Mouse (Mus musculus) kidney, adult 2 months (tissue): ENCODE results near the gene Nfatc2. TPM values are rescaled to one million over a fixed set of nuclear protein-coding genes. Genes with fewer than 3 reads are reported as not detected.

Experiments
- DNase-seq: peaks from one replicate; pipeline ENCODE4 v3.0.0; 2021
- H3K27ac ChIP-seq: fragments of 200-500 bp; 2 replicates; pipeline ENCODE4 v1.5.1; 2012; ENCODE audit warnings: low read depth, low read length, control low read depth, inconsistent platforms; ENCODE audit not compliant: insufficient read depth
- H3K27me3 ChIP-seq: fragments of 200-500 bp; replicated peaks from 2 replicates; pipeline ENCODE4 v1.6.1; 2012; ENCODE audit warnings: mild to moderate bottlenecking, moderate library complexity, low read length, inconsistent platforms; ENCODE audit not compliant: control insufficient read depth, insufficient read depth
- H3K36me3 ChIP-seq: fragments of 200-500 bp; 2 replicates; pipeline ENCODE4 v1.6.1; 2012; ENCODE audit warnings: mild to moderate bottlenecking, moderate library complexity, low read length, inconsistent platforms; ENCODE audit not compliant: control insufficient read depth, insufficient read depth
- H3K4me1 ChIP-seq: fragments of 200-500 bp; 2 replicates; pipeline ENCODE4 v1.6.1; 2011; ENCODE audit warnings: low read length; ENCODE audit not compliant: control insufficient read depth, insufficient read depth
- H3K4me3 ChIP-seq: fragments of 200-500 bp; 2 replicates; pipeline ENCODE4 v1.5.1; 2011; ENCODE audit warnings: mild to moderate bottlenecking, low read depth, low read length, control low read depth; ENCODE audit not compliant: insufficient read depth
- CTCF ChIP-seq: fragments of 200-500 bp; conservative IDR thresholded peaks from 2 replicates; pipeline ENCODE4 v1.5.1; 2011; ENCODE audit warnings: low read depth, mild to moderate bottlenecking, control low read depth, low read length, moderate library complexity, mixed read lengths; ENCODE audit not compliant: insufficient read depth, insufficient read length
- POLR2A ChIP-seq: fragments of 200-500 bp; IDR thresholded peaks from one replicate; pipeline ENCODE4 v1.6.1; 2011; ENCODE audit warnings: low read depth, low read length, control low read depth
- WGBS: fragments of 180-500 bp; shearing (Covaris S2); methylation state at CpG from one replicate; pipeline ENCODE4 v1.1.7; 2018; 5-methylcytosine and 5-hydroxymethylcytosine counted together
- polyA plus RNA-seq: library from polyadenylated mRNA; depleted of rRNA; stranded (reverse); fragments of >200 nt; gene quantifications from 2 replicates; pipeline ENCODE4 v1.2.3, GENCODE M21; 2012

The Nfatc2 gene
- polyA plus RNA-seq, 1 experiment = 3.4 TPM

DNA sequence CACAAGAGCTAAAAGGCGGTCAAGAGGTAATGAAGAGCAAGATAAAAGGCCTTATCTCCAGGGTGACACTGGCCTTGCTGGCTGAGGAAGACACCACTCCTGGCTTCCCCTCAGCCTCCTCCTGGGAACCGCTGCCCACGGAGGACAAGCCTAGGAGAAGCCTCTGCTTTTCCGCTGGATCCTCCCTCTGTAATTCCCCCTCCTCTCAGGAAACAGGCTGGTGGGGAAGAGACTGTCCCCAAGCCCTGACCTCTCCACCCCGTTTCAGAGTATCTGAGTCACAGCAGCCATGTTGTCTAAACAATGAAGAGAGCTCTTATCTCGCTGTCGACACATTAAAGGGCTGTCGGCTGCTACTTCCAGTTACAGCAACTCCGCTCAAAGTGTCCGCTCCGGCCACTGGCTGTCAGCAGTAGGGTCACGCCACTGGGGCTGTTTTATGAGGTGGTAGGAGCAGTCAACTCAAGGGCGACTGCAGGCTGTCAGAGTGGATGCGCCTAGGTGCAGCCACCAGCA is 31.9 kb upstream of the Nfatc2 start:
- DNase-seq = no peak
- Histone ChIP-seq H3K4me1 (no peaks in the 10 kb centered on the region), H3K36me3 (no peaks in the 10 kb centered on the region), H3K27ac (no peak overlapping the region), H3K4me3 (no peak overlapping the region), H3K27me3 (no peaks in the 10 kb centered on the region)
- TF ChIP-seq POLR2A (no peak), CTCF (no peak)
- 55% methylated on average over 14 of the region's 14 CpGs for WGBS

GRCm38 (mm10) chr2:168632543-168632942 is 31.1 kb upstream of the Nfatc2 start:
- no peaks in the 10 kb centered on the region for H3K36me3 ChIP-seq
- DNase-seq = no peak
- 89% methylated on average over 6 of the region's 6 CpGs for WGBS
- H3K4me1 ChIP-seq = no peaks in the 10 kb centered on the region
- TF ChIP-seq CTCF (no peak), POLR2A (no peak)
- no peak overlapping the region for H3K4me3 ChIP-seq
- no peaks in the 10 kb centered on the region for H3K27me3 ChIP-seq
- H3K27ac ChIP-seq = no peak overlapping the region

GRCm38 (mm10) chr2:168628787-168629186 is 27.3 kb upstream of the Nfatc2 start:
- no peaks in the 10 kb centered on the region for H3K27me3 ChIP-seq
- WGBS = 20% methylated on average over 8 of the region's 8 CpGs
- DNase-seq = peak; percentile 73
- H3K36me3 ChIP-seq = no peaks in the 10 kb centered on the region
- H3K4me1 ChIP-seq = no peaks in the 10 kb centered on the region
- no peak overlapping the region for H3K27ac ChIP-seq
- H3K4me3 ChIP-seq = no peak overlapping the region
- TF ChIP-seq CTCF = peak; percentile 88
- TF ChIP-seq POLR2A = no peak

- no peaks in the 10 kb centered on the region for H3K27me3 ChIP-seq
- no peaks in the 10 kb centered on the region for H3K36me3 ChIP-seq
- H3K27ac ChIP-seq = no peak overlapping the region
- no peak for TF ChIP-seq CTCF
- no peak for TF ChIP-seq POLR2A
- WGBS = 68% methylated on average over 20 of the region's 20 CpGs
- no peak for DNase-seq
- H3K4me3 ChIP-seq = no peak overlapping the region
- no peaks in the 10 kb centered on the region for H3K4me1 ChIP-seq
These were observed 26.6 kb upstream of the Nfatc2 start for GRCm38 (mm10) chr2:168627829-168628770.

GRCm38 (mm10) chr2:168626385-168626784 is 24.9 kb upstream of the Nfatc2 start:
- Histone ChIP-seq H3K36me3 (no peaks in the 10 kb centered on the region), H3K4me3 (no peak overlapping the region), H3K27ac (no peak overlapping the region), H3K27me3 (no peaks in the 10 kb centered on the region), H3K4me1 (no peaks in the 10 kb centered on the region)
- TF ChIP-seq CTCF (no peak), POLR2A (no peak)
- DNase-seq = no peak
- WGBS = 83% methylated on average over 9 of the region's 9 CpGs

DNA sequence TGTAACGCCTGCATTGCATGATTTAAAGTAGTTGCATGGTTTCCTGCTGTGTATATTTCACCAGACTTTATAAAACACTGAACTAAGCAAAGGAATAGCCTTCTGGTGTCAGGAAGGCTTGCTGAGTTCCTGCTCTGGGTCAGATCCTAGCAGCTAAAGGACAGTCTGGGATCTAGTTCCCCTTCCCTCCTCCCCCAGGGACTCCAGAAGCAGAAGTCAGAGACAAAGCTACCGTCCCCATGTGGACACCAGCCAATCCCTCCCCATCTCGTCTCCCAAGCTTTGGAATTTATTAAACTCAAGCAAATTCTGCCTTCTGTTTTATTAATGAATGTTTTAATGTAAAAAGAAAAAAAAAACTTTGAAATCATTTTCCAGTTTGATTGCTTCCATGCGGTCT is 23.6 kb upstream of the Nfatc2 start:
- H3K36me3 ChIP-seq = no peaks in the 10 kb centered on the region
- no peak overlapping the region for H3K27ac ChIP-seq
- DNase-seq = no peak
- TF ChIP-seq CTCF (no peak), POLR2A (no peak)
- no peak overlapping the region for H3K4me3 ChIP-seq
- H3K27me3 ChIP-seq = no peaks in the 10 kb centered on the region
- WGBS = 67% methylated on average over 4 of the region's 4 CpGs
- H3K4me1 ChIP-seq = no peaks in the 10 kb centered on the region

DNA sequence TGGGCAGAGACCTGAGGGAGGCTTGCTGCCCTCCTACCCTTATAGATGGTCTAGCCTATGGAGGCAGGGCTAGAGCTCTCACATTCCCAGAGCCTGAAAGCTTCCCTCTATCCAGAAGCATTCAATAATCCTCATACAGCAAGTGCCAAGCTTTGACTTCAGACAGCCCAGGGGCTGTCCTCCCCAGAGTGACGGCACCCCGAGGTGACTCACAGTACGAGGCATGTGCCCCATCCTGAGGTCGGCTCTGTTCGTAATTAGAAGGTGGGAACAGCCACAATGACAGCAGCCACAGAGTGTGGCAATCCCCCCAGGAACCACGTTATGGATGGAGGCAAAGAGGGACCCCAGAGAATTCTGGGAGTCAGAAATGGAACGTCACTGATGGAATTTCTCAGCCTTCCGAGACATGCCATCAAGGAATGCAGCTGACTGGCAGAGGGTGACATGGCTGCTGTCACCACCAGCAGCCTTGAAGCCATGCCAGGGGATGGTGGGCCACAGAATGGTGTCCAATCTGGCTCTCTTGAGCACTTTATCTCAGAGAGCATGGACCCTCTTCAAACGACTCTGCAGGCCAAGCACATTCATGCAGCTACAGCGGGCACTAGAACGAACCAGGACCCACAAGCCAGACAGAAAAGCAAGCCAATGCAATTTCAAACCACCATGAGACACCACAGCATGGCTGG is 19.8 kb upstream of the Nfatc2 start:
- no peak overlapping the region for H3K27ac ChIP-seq
- no peaks in the 10 kb centered on the region for H3K4me1 ChIP-seq
- no peak for DNase-seq
- H3K4me3 ChIP-seq = no peak overlapping the region
- WGBS = 85% methylated on average over 11 of the region's 11 CpGs
- no peaks in the 10 kb centered on the region for H3K36me3 ChIP-seq
- H3K27me3 ChIP-seq = no peaks in the 10 kb centered on the region
- TF ChIP-seq CTCF = no peak
- no peak for TF ChIP-seq POLR2A
